Comparison of ENCODE assay signal across 12 mouse cellular contexts in genomic region chr11:98777888-98778287, GRCm38 (mm10). TPM values are rescaled to one million over a fixed set of nuclear protein-coding genes. Genes with fewer than 3 reads are reported as not detected.
DNase-seq lines count a peak whose midpoint lies in the region; ATAC-seq lines count a peak whose summit lies in the region.
"Had no signal": no experiment of that assay in that cellular context is flagged by ENCODE, and none has a peak within 500 bp of the region (broad histone marks: within the 10 kb centered on the region; RNA-seq: fewer than 3 reads in every experiment).

No protein-coding gene starts in this region.

- DNase-seq in heart, postnatal 25 days (ENCODE audit: low spot score) = no peak
- no peak for DNase-seq in limb, embryonic 11.5 days (ENCODE audit: low spot score)
- no peak for DNase-seq in embryo, embryonic 10 days (ENCODE audit: low spot score)
- DNase-seq: cerebellum, postnatal 10 days; gastrocnemius, postnatal 10 days; lung, adult 18-20 months had no signal

- intact Hi-C loops in heart, postnatal 25 days (cut with DNase I) = no loop called here

- no peak overlapping the region for H3K9ac ChIP-seq in heart, embryonic 14.5 days (ENCODE audit: low read length)
- H3K9ac ChIP-seq in midbrain, embryonic 12.5 days (replicated peaks) = no peak overlapping the region
- no peak overlapping the region for H3K9ac ChIP-seq in midbrain, embryonic 15.5 days
- no peak overlapping the region for H3K9ac ChIP-seq in limb, embryonic 11.5 days (ENCODE audit: low read length)

- H3K36me3 ChIP-seq in heart, embryonic 14.5 days (ENCODE audit: control insufficient read depth, insufficient read depth, low read length) = 0 out of 2 replicates have a peak, but pooled peaks cover 4% of the 10 kb centered on the region
- no peaks in the 10 kb centered on the region for H3K36me3 ChIP-seq in midbrain, embryonic 12.5 days
- no peaks in the 10 kb centered on the region for H3K36me3 ChIP-seq in midbrain, embryonic 15.5 days (replicated peaks)
- no peaks in the 10 kb centered on the region for H3K36me3 ChIP-seq in limb, embryonic 11.5 days (ENCODE audit: control insufficient read depth, insufficient read depth, low read length)

- H3K4me1 ChIP-seq in heart, embryonic 14.5 days (ENCODE audit: control insufficient read depth in 2 of 2, insufficient read depth in 2 of 2, low read length in 2 of 2) = peaks cover 39 to 60% of the 10 kb centered on the region in 2 experiments
- peaks cover 55% of the 10 kb centered on the region for H3K4me1 ChIP-seq in midbrain, embryonic 12.5 days
- peaks cover 53% of the 10 kb centered on the region for H3K4me1 ChIP-seq in midbrain, embryonic 15.5 days
- peaks cover 48% of the 10 kb centered on the region for H3K4me1 ChIP-seq in limb, embryonic 11.5 days (ENCODE audit: control insufficient read depth, insufficient read depth, low read length)

- H3K9me3 ChIP-seq in heart, embryonic 14.5 days (ENCODE audit: control insufficient read depth, low read length) = no peaks in the 10 kb centered on the region
- H3K9me3 ChIP-seq in midbrain, embryonic 12.5 days = no peaks in the 10 kb centered on the region
- H3K9me3 ChIP-seq in midbrain, embryonic 15.5 days = no peaks in the 10 kb centered on the region
- no peaks in the 10 kb centered on the region for H3K9me3 ChIP-seq in limb, embryonic 11.5 days (ENCODE audit: control insufficient read depth, low read length)

- H3K27ac ChIP-seq in heart, embryonic 14.5 days (replicated peaks in 1 of 2; ENCODE audit: control insufficient read depth in 1 of 2, insufficient read depth in 1 of 2, low read depth in 2 of 2, low read length in 2 of 2) = peak overlapping the region; percentile 52 to 98
- H3K27ac ChIP-seq in midbrain, embryonic 12.5 days (replicated peaks) = peak overlapping the region; percentile 25; the same call in 1 of the 2 replicates
- no peak overlapping the region for H3K27ac ChIP-seq in midbrain, embryonic 15.5 days
- peak overlapping the region; percentile 93 for H3K27ac ChIP-seq in limb, embryonic 11.5 days (replicated peaks; ENCODE audit: low read depth, low read length)

- no peak for ATAC-seq in heart, embryonic 14.5 days (ENCODE audit: insufficient number of reproducible peaks, insufficient read depth, low FRiP score, low read depth)
- no peak for ATAC-seq in midbrain, embryonic 12.5 days (ENCODE audit: low FRiP score, low read depth)
- no peak for ATAC-seq in midbrain, embryonic 15.5 days (replicated peaks)
- no peak for ATAC-seq in limb, embryonic 11.5 days (ENCODE audit: insufficient number of reproducible peaks, low FRiP score, low TSS enrichment, low read depth)
- no peak for ATAC-seq in erythroid progenitor cell, adult 5-6 weeks (replicated peaks; ENCODE audit: low FRiP score, poor library complexity, severe bottlenecking)
- ATAC-seq: hindbrain, embryonic 16.5 days had no signal

- H3K27me3 ChIP-seq in heart, embryonic 14.5 days (ENCODE audit: control insufficient read depth, insufficient read depth, low read length) = no peaks in the 10 kb centered on the region
- H3K27me3 ChIP-seq in midbrain, embryonic 12.5 days = peaks cover 9% of the 10 kb centered on the region; the same call in 1 of the 2 replicates
- H3K27me3 ChIP-seq in midbrain, embryonic 15.5 days (replicated peaks) = no peaks in the 10 kb centered on the region
- H3K27me3 ChIP-seq in limb, embryonic 11.5 days (ENCODE audit: control insufficient read depth, insufficient read depth, low read length) = no peaks in the 10 kb centered on the region

- H3K4me3 ChIP-seq in heart, embryonic 14.5 days (ENCODE audit: control insufficient read depth in 1 of 2, insufficient read depth in 1 of 2, low read depth in 1 of 2, low read length in 2 of 2) = no peak overlapping the region
- H3K4me3 ChIP-seq in midbrain, embryonic 12.5 days = no peak overlapping the region
- H3K4me3 ChIP-seq in midbrain, embryonic 15.5 days = no peak overlapping the region
- no peak overlapping the region for H3K4me3 ChIP-seq in limb, embryonic 11.5 days (ENCODE audit: low read depth, low read length)
- H3K4me3 ChIP-seq: erythroblast, embryonic 14.5 days had no signal

- 0 out of 2 replicates have a peak overlapping the region, but pooled peaks have one; percentile 2 for H3K4me2 ChIP-seq in heart, embryonic 14.5 days (ENCODE audit: low read length)
- no peak overlapping the region for H3K4me2 ChIP-seq in midbrain, embryonic 12.5 days (replicated peaks)
- no peak overlapping the region for H3K4me2 ChIP-seq in midbrain, embryonic 15.5 days
- H3K4me2 ChIP-seq in limb, embryonic 11.5 days (ENCODE audit: low read depth, severe bottlenecking) = no peak overlapping the region

RNA-seq across cellular contexts. Expression of gene Nr1d1, which starts 2.8 kb away (rescaled TPM):
- polyA plus RNA-seq in heart, embryonic 14.5 days (2014; fragmentation: Nextera tagmentation; extraction: Ambion mirVana) = 6.0 and 6.4 TPM in 2 replicates
- 100 to 1,000 TPM in 1 of 2 experiments, 10 to 100 TPM in 1; 61.2 to 129 TPM for total RNA-seq in heart, postnatal 25 days (2021)
- polyA plus RNA-seq in midbrain, embryonic 12.5 days (2016; fragmentation: Nextera tagmentation; extraction: Ambion mirVana) = 1.2 and 1.5 TPM in 2 replicates
- polyA plus RNA-seq in midbrain, embryonic 15.5 days (2015; fragmentation: Nextera tagmentation; extraction: Ambion mirVana) = 3.4 and 3.9 TPM in 2 replicates
- 1.0 and 1.1 TPM in 2 replicates for polyA plus RNA-seq in limb, embryonic 11.5 days (2014; fragmentation: Nextera tagmentation; extraction: Ambion mirVana)
- not detected in 2 replicates for total RNA-seq in erythroid progenitor cell, adult 5-6 weeks (2015; ENCODE audit: low replicate concordance)
- not detected in 2 replicates for total RNA-seq in erythroid progenitor cell, adult 5-6 weeks (2017; ENCODE audit: low replicate concordance)

RNA-seq across cellular contexts. Expression of gene Msl1, which starts 17.4 kb away (rescaled TPM):
- 13.3 and 15.3 TPM in 2 replicates for polyA plus RNA-seq in heart, embryonic 14.5 days (2014; fragmentation: Nextera tagmentation; extraction: Ambion mirVana)
- total RNA-seq in heart, postnatal 25 days (2021) = 10 to 100 TPM; 73.0 to 78.1 TPM
- 38.6 and 42.4 TPM in 2 replicates for polyA plus RNA-seq in midbrain, embryonic 12.5 days (2016; fragmentation: Nextera tagmentation; extraction: Ambion mirVana)
- polyA plus RNA-seq in midbrain, embryonic 15.5 days (2015; fragmentation: Nextera tagmentation; extraction: Ambion mirVana) = 33.2 and 33.6 TPM in 2 replicates
- polyA plus RNA-seq in limb, embryonic 11.5 days (2014; fragmentation: Nextera tagmentation; extraction: Ambion mirVana) = 24.6 and 25.6 TPM in 2 replicates
- total RNA-seq in erythroid progenitor cell, adult 5-6 weeks (2015; ENCODE audit: low replicate concordance) = 43.6 and 44.7 TPM in 2 replicates
- total RNA-seq in erythroid progenitor cell, adult 5-6 weeks (2017; ENCODE audit: low replicate concordance) = 29.5 and 35.5 TPM in 2 replicates

RNA-seq across cellular contexts. Expression of gene Casc3, which starts 26.8 kb away (rescaled TPM):
- 22.6 and 22.9 TPM in 2 replicates for polyA plus RNA-seq in heart, embryonic 14.5 days (2014; fragmentation: Nextera tagmentation; extraction: Ambion mirVana)
- 10 to 100 TPM; 22.4 to 25.5 TPM for total RNA-seq in heart, postnatal 25 days (2021)
- 65.5 and 74.2 TPM in 2 replicates for polyA plus RNA-seq in midbrain, embryonic 12.5 days (2016; fragmentation: Nextera tagmentation; extraction: Ambion mirVana)
- 56.3 and 57.7 TPM in 2 replicates for polyA plus RNA-seq in midbrain, embryonic 15.5 days (2015; fragmentation: Nextera tagmentation; extraction: Ambion mirVana)
- 44.9 and 51.1 TPM in 2 replicates for polyA plus RNA-seq in limb, embryonic 11.5 days (2014; fragmentation: Nextera tagmentation; extraction: Ambion mirVana)
- 41.8 and 60.4 TPM in 2 replicates for total RNA-seq in erythroid progenitor cell, adult 5-6 weeks (2015; ENCODE audit: low replicate concordance)
- total RNA-seq in erythroid progenitor cell, adult 5-6 weeks (2017; ENCODE audit: low replicate concordance) = 59.2 and 92.7 TPM in 2 replicates

RNA-seq across cellular contexts. Expression of gene Thra, which starts 37.5 kb away (rescaled TPM):
- polyA plus RNA-seq in heart, embryonic 14.5 days (2014; fragmentation: Nextera tagmentation; extraction: Ambion mirVana) = 45.3 and 55.6 TPM in 2 replicates
- 100 to 1,000 TPM; 102 to 117 TPM for total RNA-seq in heart, postnatal 25 days (2021)
- polyA plus RNA-seq in midbrain, embryonic 12.5 days (2016; fragmentation: Nextera tagmentation; extraction: Ambion mirVana) = 45.3 and 47.6 TPM in 2 replicates
- 151 and 158 TPM in 2 replicates for polyA plus RNA-seq in midbrain, embryonic 15.5 days (2015; fragmentation: Nextera tagmentation; extraction: Ambion mirVana)
- polyA plus RNA-seq in limb, embryonic 11.5 days (2014; fragmentation: Nextera tagmentation; extraction: Ambion mirVana) = 16.5 and 17.7 TPM in 2 replicates
- total RNA-seq in erythroid progenitor cell, adult 5-6 weeks (2015; ENCODE audit: low replicate concordance) = 8.6 and 13.8 TPM in 2 replicates
- 3.3 and 8.0 TPM in 2 replicates for total RNA-seq in erythroid progenitor cell, adult 5-6 weeks (2017; ENCODE audit: low replicate concordance)

RNA-seq across cellular contexts. Expression of gene Med24, which starts 48.7 kb away (rescaled TPM):
- polyA plus RNA-seq in heart, embryonic 14.5 days (2014; fragmentation: Nextera tagmentation; extraction: Ambion mirVana) = 28.5 and 31.0 TPM in 2 replicates
- total RNA-seq in heart, postnatal 25 days (2021) = 10 to 100 TPM; 45.2 to 48.8 TPM
- polyA plus RNA-seq in midbrain, embryonic 12.5 days (2016; fragmentation: Nextera tagmentation; extraction: Ambion mirVana) = 96.5 and 97.7 TPM in 2 replicates
- polyA plus RNA-seq in midbrain, embryonic 15.5 days (2015; fragmentation: Nextera tagmentation; extraction: Ambion mirVana) = 82.9 and 84.8 TPM in 2 replicates
- polyA plus RNA-seq in limb, embryonic 11.5 days (2014; fragmentation: Nextera tagmentation; extraction: Ambion mirVana) = 68.0 and 69.2 TPM in 2 replicates
- total RNA-seq in erythroid progenitor cell, adult 5-6 weeks (2015; ENCODE audit: low replicate concordance) = 30.6 and 57.7 TPM in 2 replicates
- total RNA-seq in erythroid progenitor cell, adult 5-6 weeks (2017; ENCODE audit: low replicate concordance) = 14.7 and 25.0 TPM in 2 replicates
